Mouse (Mus musculus) urinary bladder, postnatal 14 days (tissue): ENCODE results near the gene Bcl2a1d.
"Not testable (repeated sequence)": the region's sequence is repeated elsewhere in the genome, so short reads cannot be mapped to it uniquely, and the experiment has no call there.

ENCODE experiments used
- DNase-seq: peaks from one replicate; pipeline ENCODE4 v3.0.0; 2021; ENCODE audit warnings: low spot score

The Bcl2a1d gene

DNA sequence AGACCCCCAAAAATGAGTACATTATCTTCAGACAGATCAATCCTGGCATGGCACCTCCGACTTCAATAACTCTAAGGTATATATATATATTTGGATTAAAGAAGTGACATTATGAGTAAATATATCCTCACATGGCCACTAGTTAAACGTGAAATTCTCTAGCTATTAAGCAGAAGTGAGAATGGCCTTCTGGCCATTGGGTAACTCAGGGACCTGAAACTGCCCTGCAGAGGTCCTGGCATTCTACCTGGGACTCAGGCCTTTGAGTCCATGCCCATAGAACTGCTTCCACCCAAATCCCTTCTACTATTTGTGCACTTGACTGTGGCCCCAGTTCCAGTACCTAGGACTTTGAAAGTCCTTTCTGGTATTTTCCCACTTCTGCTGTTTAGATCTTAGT, 40.4 kb downstream of the Bcl2a1d start:
- not testable (repeated sequence) for DNase-seq

DNA sequence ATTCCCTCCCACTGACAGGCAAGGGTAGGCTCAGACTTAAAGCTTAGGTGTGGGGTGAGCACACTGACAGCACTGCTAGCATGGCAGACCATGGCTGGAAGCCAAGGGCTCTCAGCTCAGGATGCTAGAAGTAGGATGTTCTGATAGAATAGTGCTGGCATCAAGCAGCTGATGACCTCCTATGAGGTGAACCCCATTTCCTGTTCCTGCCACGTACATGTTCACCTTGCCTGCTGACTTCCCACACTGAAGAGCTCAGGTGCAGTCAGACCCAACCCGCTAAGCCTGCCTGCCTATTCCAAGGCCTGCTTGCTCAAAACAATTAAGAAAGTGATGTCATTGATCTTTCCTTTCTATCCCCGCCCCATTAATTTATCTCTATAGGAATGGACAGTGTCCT, 42.3 kb downstream of the Bcl2a1d start:
- not testable (repeated sequence) for DNase-seq

DNA sequence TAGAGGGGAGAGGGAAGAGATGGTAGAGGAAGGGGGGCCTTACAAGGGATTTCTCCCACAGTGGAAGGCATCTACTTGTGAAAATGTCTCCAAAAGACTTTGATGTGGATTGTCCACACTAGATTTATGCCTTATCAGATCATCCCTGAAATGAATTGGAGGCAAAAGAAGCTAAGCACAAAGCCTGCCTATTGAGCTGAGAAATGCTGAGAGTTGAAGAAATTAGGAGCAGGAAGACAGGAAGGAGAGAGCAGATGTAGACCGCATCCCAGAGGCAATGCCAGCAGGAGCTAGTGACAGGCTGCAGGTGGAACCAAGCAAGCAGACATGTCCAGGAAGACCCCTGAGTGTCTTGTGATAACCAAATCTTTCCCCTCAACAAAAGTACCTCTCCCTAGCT, 45.0 kb downstream of the Bcl2a1d start:
- not testable (repeated sequence) for DNase-seq
